Mouse (Mus musculus) kidney, postnatal 0 days (tissue): ENCODE results near the gene Lrch3. TPM values are rescaled to one million over a fixed set of nuclear protein-coding genes. Genes with fewer than 3 reads are reported as not detected.
"Not testable (repeated sequence)": the region's sequence is repeated elsewhere in the genome, so short reads cannot be mapped to it uniquely, and the experiment has no call there.

ENCODE experiments used
- ATAC-seq: fragments of 200-750 bp; cut with Nextera tagmentation; replicated peaks from 2 replicates; pipeline ENCODE4 v1.8.0; 2017; ENCODE audit warnings: low read depth, moderate number of reproducible peaks, moderate TSS enrichment, moderate library complexity; ENCODE audit not compliant: low FRiP score
- DNase-seq: peaks from one replicate; pipeline ENCODE4 v3.0.0-alpha.2; 2016; ENCODE audit warnings: low spot score
- H3K27ac ChIP-seq: fragments of 300-500 bp; sonication (generic); 2 replicates; pipeline ENCODE4 v1.5.1; 2014; ENCODE audit warnings: mild to moderate bottlenecking
- H3K27me3 ChIP-seq: fragments of 300-500 bp; sonication (generic); 2 replicates; pipeline ENCODE4 v1.6.1; 2014; ENCODE audit warnings: low read length, mixed read lengths; ENCODE audit not compliant: insufficient read depth
- H3K36me3 ChIP-seq: fragments of 300-500 bp; sonication (generic); 2 replicates; pipeline ENCODE4 v1.6.1; 2014; ENCODE audit warnings: low read length, mixed read lengths; ENCODE audit not compliant: insufficient read depth
- H3K4me1 ChIP-seq: fragments of 300-500 bp; sonication (generic); replicated peaks from 2 replicates; pipeline ENCODE4 v1.6.1; 2014; ENCODE audit warnings: antibody characterized with exemption, low read length, mixed read lengths; ENCODE audit not compliant: insufficient read depth
- H3K4me2 ChIP-seq: fragments of 300-500 bp; sonication (generic); 2 replicates; pipeline ENCODE4 v1.6.1; 2014; ENCODE audit warnings: mild to moderate bottlenecking, low read length, moderate library complexity, mixed read lengths
- H3K4me3 ChIP-seq: fragments of 300-500 bp; sonication (generic); replicated peaks from 2 replicates; pipeline ENCODE4 v1.5.1; 2014; ENCODE audit warnings: low read depth, low read length
- H3K9ac ChIP-seq: fragments of 300-500 bp; sonication (generic); 2 replicates; pipeline ENCODE4 v1.6.1; 2014; ENCODE audit warnings: low read depth, low read length
- H3K9me3 ChIP-seq: fragments of 300-500 bp; sonication (generic); replicated peaks from 2 replicates; pipeline ENCODE4 v1.6.1; 2016; ENCODE audit warnings: low read length, inconsistent platforms, mixed read lengths
- CTCF ChIP-seq: IDR thresholded peaks from 2 replicates; pipeline ENCODE4 v1.5.1; 2016; ENCODE audit warnings: antibody characterized with exemption, low read depth, mild to moderate bottlenecking, moderate library complexity
- WGBS: fragments of 180-500 bp; shearing (Covaris S2); extraction: QIAGEN DNeasy Blood & Tissue Kit; methylation state at CpG from one replicate; pipeline ENCODE4 v1.1.7; 2014; 5-methylcytosine and 5-hydroxymethylcytosine counted together
- polyA plus RNA-seq: library from polyadenylated mRNA; unstranded; fragments of >200 nt; fragmentation: Nextera tagmentation; extraction: Ambion mirVana; gene quantifications from 2 replicates; pipeline ENCODE4 v1.2.1, GENCODE M21; 2015

Gene Lrch3
- polyA plus RNA-seq, 1 experiment from 2014 or later: 14.1 TPM

GRCm38 (mm10) chr16:32934470-32934869 lies 20.6 kb downstream of the Lrch3 start:
- Histone ChIP-seq H3K4me3 (no peak overlapping the region), H3K4me1 (no peaks in the 10 kb centered on the region), H3K36me3 (no peaks in the 10 kb centered on the region), H3K27ac (no peak overlapping the region), H3K27me3 (no peaks in the 10 kb centered on the region), H3K9me3 (no peaks in the 10 kb centered on the region), H3K9ac (no peak overlapping the region), H3K4me2 (no peak overlapping the region)
- ATAC-seq (no peak), DNase-seq (no peak)
- TF ChIP-seq CTCF: no peak
- WGBS: 57% methylated on average over 2 of the region's 2 CpGs

DNA sequence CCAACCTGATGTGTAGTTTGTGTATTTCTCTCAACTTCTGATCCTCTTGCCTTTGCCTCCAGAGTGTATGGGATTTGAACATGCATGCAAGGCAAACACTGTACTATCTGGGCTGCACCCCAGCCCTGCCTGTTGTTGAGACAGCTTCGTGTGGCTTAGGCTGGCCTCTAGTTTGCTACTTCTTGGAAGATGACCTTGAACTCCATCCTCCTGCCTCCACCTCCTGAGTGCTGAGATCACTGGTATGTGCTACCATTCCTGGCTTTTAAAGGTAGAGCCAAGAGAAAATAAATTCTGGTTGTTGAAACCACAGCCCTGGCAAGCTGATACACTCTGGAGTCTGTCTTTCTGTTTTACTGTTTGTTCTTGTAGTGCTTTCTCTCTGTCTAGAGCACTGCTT lies 21.2 kb downstream of the Lrch3 start:
- H3K27ac ChIP-seq: no peak overlapping the region
- 62% methylated on average over 1 of the region's 1 CpGs for WGBS

DNA sequence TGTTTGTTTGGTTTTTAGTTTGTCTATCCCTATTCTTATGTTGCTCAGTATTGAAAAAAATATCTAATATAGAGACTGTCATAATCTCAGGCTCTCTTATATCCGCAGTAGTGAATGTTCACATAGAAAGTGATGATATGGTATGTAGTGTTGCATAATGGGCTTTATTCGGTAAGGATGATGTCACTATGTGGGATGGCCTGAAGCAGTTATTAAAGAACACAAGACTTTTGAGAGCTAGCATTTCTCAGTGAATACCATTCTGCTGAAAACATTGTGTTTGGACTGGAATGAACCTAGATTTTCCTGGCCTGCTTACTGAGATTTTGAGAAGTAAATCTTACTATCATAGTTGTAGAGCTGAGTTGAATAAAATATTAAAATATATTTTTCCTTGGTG lies 23.5 kb downstream of the Lrch3 start:
- no peaks in the 10 kb centered on the region for H3K9me3 ChIP-seq
- DNase-seq (no peak), ATAC-seq (no peak)
- no peak overlapping the region for H3K4me2 ChIP-seq
- H3K4me3 ChIP-seq: no peak overlapping the region
- no peak overlapping the region for H3K9ac ChIP-seq
- H3K27me3 ChIP-seq: no peaks in the 10 kb centered on the region
- no peaks in the 10 kb centered on the region for H3K36me3 ChIP-seq
- WGBS: 87% methylated on average over 2 of the region's 2 CpGs
- H3K4me1 ChIP-seq: no peaks in the 10 kb centered on the region
- TF ChIP-seq CTCF: no peak
- no peak overlapping the region for H3K27ac ChIP-seq

More for the DNA sequence above, 21.2 kb downstream of the Lrch3 start:
- TF ChIP-seq CTCF: no peak
- Histone ChIP-seq H3K4me2 (no peak overlapping the region), H3K27me3 (no peaks in the 10 kb centered on the region), H3K9me3 (no peaks in the 10 kb centered on the region), H3K36me3 (no peaks in the 10 kb centered on the region), H3K4me1 (no peaks in the 10 kb centered on the region), H3K4me3 (no peak overlapping the region), H3K9ac (no peak overlapping the region)
- ATAC-seq (no peak), DNase-seq (no peak)

DNA sequence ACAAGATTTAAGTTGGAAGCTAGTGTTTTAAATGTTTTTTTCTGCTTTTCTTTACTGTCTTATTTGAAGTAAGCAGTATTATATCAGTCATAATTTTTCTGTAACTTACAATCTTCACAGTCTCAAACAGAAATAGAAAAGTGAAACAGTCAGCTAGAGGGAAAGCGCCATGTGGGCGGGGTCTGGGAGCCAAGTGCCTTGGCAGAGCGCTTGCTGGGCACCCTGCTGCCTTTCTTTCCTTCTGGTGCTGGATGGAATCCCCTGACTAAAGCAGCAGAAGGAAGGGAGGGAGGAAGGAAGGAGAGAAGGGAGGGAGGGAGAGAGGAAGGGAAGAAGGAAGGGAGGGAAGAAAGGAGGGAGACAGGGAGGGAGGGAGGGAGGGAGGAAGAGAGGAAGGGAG lies 25.4 kb downstream of the Lrch3 start:
- not testable (repeated sequence) for H3K4me1 ChIP-seq, H3K4me3 ChIP-seq, H3K4me2 ChIP-seq, H3K9me3 ChIP-seq, H3K36me3 ChIP-seq, ATAC-seq, H3K27me3 ChIP-seq, DNase-seq, H3K9ac ChIP-seq, H3K27ac ChIP-seq
- 62% methylated on average over 3 of the region's 3 CpGs for WGBS

DNA sequence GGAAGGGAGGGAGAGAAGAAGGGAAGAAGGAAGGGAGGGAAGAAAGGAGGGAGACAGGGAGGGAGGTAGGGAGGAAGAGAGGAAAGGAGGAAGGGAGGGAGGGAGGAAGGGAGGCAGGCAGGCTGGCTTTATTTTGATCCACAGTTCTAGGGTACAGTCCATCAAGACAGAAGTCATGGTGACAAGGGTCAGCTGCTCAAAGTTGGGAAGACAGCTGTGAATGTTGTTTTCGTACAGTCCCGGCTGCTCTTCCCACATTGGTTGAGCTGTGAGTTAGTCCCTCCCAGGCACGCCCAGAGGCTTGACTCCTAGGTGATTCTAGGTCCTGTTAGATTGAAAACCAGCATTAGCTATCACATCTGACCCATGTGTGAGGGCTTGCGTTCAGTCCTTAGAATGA lies 25.8 kb downstream of the Lrch3 start:
- not testable (repeated sequence) for H3K4me2 ChIP-seq, H3K4me3 ChIP-seq, H3K27me3 ChIP-seq, H3K36me3 ChIP-seq, DNase-seq, H3K9ac ChIP-seq, H3K9me3 ChIP-seq, H3K27ac ChIP-seq, H3K4me1 ChIP-seq, ATAC-seq
- whole genome bisulfite sequencing: 96% methylated on average over 4 of the region's 4 CpGs

DNA sequence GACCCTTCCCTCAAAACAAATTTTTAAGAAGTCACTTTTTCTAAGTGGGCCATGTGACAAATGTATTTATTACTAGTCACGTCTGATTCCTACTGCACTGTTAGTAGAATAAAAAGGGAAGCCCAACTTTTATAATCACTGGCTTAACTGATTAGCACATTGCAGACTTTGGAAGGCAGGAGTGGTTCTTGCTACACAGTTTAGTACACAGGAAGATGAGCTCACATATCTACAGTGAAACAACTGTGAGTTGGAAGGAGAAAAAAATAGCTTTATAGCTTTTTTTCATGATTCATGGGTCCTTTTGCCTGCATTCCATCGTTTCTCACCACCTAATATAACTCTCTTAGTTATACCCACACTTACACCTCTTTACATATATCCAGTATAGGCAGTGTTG lies 27.3 kb downstream of the Lrch3 start:
- WGBS: 88% methylated on average over 1 of the region's 2 CpGs
- H3K4me3 ChIP-seq, H3K9me3 ChIP-seq, H3K9ac ChIP-seq, H3K27ac ChIP-seq, H3K4me1 ChIP-seq, H3K27me3 ChIP-seq, H3K36me3 ChIP-seq, H3K4me2 ChIP-seq, ATAC-seq, DNase-seq: not testable (repeated sequence)

DNA sequence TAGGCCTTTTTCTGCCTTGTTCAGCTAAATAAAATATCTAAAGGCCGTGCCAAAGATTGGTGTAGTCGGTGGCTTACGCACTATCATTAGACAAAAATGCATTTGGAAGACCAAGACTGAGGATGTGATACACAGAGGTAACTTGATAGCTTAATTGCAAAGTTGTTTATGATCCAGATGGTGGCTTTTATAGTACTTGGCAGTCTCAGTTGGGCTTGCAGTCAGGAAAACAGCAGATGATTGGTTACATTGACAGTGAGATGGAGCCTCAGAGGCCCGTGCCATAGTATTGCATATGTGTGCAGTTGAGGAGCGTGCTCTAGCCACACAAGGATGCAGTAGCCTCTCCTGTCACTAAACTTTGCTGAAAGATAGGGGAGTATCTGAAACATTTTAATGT lies 28.8 kb downstream of the Lrch3 start:
- 38% methylated on average over 5 of the region's 5 CpGs for WGBS
- TF ChIP-seq CTCF: no peak
- Histone ChIP-seq H3K4me2 (no peak overlapping the region), H3K9ac (no peak overlapping the region), H3K36me3 (no peaks in the 10 kb centered on the region), H3K27ac (no peak overlapping the region), H3K27me3 (no peaks in the 10 kb centered on the region), H3K4me3 (no peak overlapping the region), H3K4me1 (no peaks in the 10 kb centered on the region; the same call in 1 of the 2 replicates), H3K9me3 (no peaks in the 10 kb centered on the region; the same call in 1 of the 2 replicates)
- DNase-seq (peak; percentile 76), ATAC-seq (no peak)
